Mouse (Mus musculus) hindbrain, embryonic 13.5 days (tissue): ENCODE data around the gene Ifna2. TPM values are rescaled to one million over a fixed set of nuclear protein-coding genes. Genes with fewer than 3 reads are reported as not detected.
A peak's percentile ranks its signal among the peaks of the same experiment; 100 is the strongest.

ENCODE experiments used
- ATAC-seq: fragments of 200-750 bp; cut with Nextera tagmentation; 2 replicates; pipeline ENCODE4 v1.8.0; 2017; ENCODE audit warnings: moderate TSS enrichment; ENCODE audit not compliant: low FRiP score
- H3K27ac ChIP-seq: fragments of 300-500 bp; sonication (generic); 2 replicates; pipeline ENCODE4 v1.5.1; 2015; ENCODE audit warnings: inconsistent platforms, mild to moderate bottlenecking, moderate library complexity
- H3K27me3 ChIP-seq: fragments of 300-500 bp; sonication (generic); 2 replicates; pipeline ENCODE4 v1.6.1; 2015; ENCODE audit warnings: mild to moderate bottlenecking, inconsistent platforms
- H3K36me3 ChIP-seq: fragments of 300-500 bp; sonication (generic); 2 replicates; pipeline ENCODE4 v1.6.1; 2015; ENCODE audit warnings: mild to moderate bottlenecking, inconsistent platforms
- H3K4me1 ChIP-seq: fragments of 300-500 bp; sonication (generic); replicated peaks from 2 replicates; pipeline ENCODE4 v1.6.1; 2015; ENCODE audit warnings: inconsistent platforms
- H3K4me2 ChIP-seq: fragments of 300-500 bp; sonication (generic); 2 replicates; pipeline ENCODE4 v1.6.1; 2015; ENCODE audit warnings: inconsistent platforms, mild to moderate bottlenecking, moderate library complexity
- H3K4me3 ChIP-seq: fragments of 300-500 bp; sonication (generic); 2 replicates; pipeline ENCODE4 v1.5.1; 2015; ENCODE audit warnings: mild to moderate bottlenecking, inconsistent platforms
- H3K9ac ChIP-seq: fragments of 300-500 bp; sonication (generic); 2 replicates; pipeline ENCODE4 v1.6.1; 2015; ENCODE audit warnings: mild to moderate bottlenecking, inconsistent platforms
- H3K9me3 ChIP-seq: fragments of 300-500 bp; sonication (generic); 2 replicates; pipeline ENCODE4 v1.6.1; 2016; ENCODE audit warnings: inconsistent platforms
- WGBS: fragments of 180-500 bp; shearing (Covaris S2); methylation state at CpG from one replicate; pipeline ENCODE4 v1.1.7; 2015; 5-methylcytosine and 5-hydroxymethylcytosine counted together
- polyA plus RNA-seq: library from polyadenylated mRNA; unstranded; fragments of >200 nt; fragmentation: Nextera tagmentation; extraction: Ambion mirVana; gene quantifications from 2 replicates; pipeline ENCODE4 v1.2.1, GENCODE M21; 2015

Ifna2 gene
- polyA plus RNA-seq, 1 experiment from 2014 or later: not detected

DNA sequence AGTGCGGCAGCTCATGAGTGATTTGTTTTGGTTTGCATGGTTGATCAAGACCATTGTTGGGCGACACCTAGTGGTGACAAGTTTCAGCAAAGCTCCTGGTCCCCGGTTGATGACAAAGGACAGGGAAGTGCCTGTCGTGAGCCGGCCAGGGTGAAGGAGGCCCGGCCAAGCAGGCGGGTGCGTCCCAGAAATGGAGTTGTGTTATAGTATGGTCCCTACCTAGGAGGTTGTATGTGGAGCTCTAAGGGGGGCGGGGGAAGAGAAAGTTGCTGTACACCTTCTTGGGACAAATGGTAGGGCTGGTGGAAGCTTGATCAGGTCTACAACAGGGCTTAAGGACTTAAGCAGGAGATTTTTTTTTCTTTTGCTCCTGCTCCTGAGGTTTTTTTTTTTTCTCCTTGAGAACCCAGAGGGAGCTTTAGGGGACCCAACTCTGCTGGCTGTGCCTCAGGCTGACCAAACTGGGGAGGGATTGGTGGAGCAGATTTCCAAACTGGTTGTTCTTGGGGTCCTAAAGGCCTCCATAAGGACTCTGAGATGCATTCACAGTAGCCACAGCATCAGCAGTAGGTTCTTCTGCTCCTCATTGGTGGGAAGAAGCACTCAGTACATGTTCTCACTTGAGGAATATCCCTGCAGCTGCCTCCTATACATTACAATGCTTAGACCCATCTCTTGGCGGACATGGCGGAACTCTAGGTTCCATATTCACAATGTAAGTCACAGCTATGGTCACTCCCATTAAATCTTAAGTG, 42.5 kb downstream of the Ifna2 start:
- ATAC-seq: peak; percentile 96
- no peak overlapping the region for H3K9ac ChIP-seq
- 19% methylated on average over 11 of the region's 11 CpGs for WGBS
- H3K9me3 ChIP-seq: no peaks in the 10 kb centered on the region
- H3K4me1 ChIP-seq: no peaks in the 10 kb centered on the region
- peak overlapping the region; percentile 44 for H3K4me2 ChIP-seq
- no peaks in the 10 kb centered on the region for H3K27me3 ChIP-seq
- H3K4me3 ChIP-seq: peak overlapping the region; percentile 28
- no peaks in the 10 kb centered on the region for H3K36me3 ChIP-seq
- H3K27ac ChIP-seq: 0 out of 2 replicates have a peak overlapping the region, but pooled peaks have one; percentile 40

DNA sequence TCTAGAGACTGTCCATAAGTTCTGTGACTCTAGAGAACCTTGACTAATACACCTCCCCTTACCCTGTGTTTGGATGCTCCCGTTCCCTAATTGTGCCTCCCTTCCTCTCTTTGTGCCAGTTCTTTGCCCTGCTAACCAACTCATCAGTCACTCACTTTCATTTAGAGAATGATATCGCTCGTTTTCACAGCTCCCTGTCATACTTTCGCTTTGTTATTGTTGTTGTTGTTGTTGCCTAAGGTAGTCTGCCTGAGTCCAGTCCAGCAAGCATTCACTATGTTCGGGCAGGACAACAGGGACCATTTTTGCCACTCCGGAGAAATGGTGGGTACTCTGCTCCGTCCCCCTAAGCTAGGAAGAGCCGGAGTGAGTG, 43.0 kb downstream of the Ifna2 start:
- WGBS: 66% methylated on average over 8 of the region's 8 CpGs
- Histone ChIP-seq H3K9ac (no peak overlapping the region), H3K36me3 (no peaks in the 10 kb centered on the region), H3K27me3 (no peaks in the 10 kb centered on the region), H3K4me1 (no peaks in the 10 kb centered on the region), H3K4me3 (peak overlapping the region; percentile 28), H3K9me3 (no peaks in the 10 kb centered on the region), H3K27ac (no peak overlapping the region), H3K4me2 (peak overlapping the region; percentile 44)
- ATAC-seq: no peak

DNA sequence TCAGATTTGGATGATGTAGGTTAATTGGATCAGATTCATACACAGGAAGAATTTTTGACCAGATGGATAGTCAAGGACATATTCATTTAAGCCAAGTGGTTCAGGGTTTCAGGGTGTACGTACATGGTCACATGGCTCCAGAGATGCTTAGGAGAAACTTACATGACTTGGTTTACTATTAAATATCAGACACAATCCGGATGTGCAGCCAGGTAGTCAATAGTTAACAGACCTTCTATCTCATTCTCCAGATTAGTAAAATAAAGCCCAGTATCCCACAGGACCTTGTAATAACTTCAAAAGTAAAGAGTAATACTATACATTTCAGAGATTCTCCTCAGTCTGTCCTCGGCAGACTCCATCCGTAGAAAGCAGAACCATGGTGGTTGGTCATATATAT, 49.4 kb downstream of the Ifna2 start, which contains the start of gene C87499:
TSS of gene C87499 (minus strand) at position 101 of the 400 bp plus-strand sequence.
- 96% methylated on average over 4 of the region's 4 CpGs for WGBS
- Histone ChIP-seq H3K9me3 (no peaks in the 10 kb centered on the region), H3K27me3 (no peaks in the 10 kb centered on the region), H3K4me2 (no peak within 1 kb of the TSS), H3K9ac (no peak within 1 kb of the TSS), H3K4me1 (no peaks in the 10 kb centered on the region), H3K4me3 (no peak within 1 kb of the TSS), H3K36me3 (no peaks in the 10 kb centered on the region), H3K27ac (no peak within 1 kb of the TSS)
- no peak for ATAC-seq

Other genes with a start within 250 kb of the Ifna2 start
- gene Hacd4, start 245.0 kb downstream of the Ifna2 start, polyA plus RNA-seq: 3.8 and 4.4 TPM in 2 replicates
- gene Ifnb1, start 161.1 kb downstream of the Ifna2 start, polyA plus RNA-seq: not detected in 2 replicates
- gene Ifna15, start 125.7 kb downstream of the Ifna2 start, polyA plus RNA-seq: not detected in 2 replicates
- not detected in 2 replicates for gene Ifna14, start 112.1 kb downstream of the Ifna2 start, polyA plus RNA-seq
- not detected in 2 replicates for gene Ifna9, start 91.5 kb downstream of the Ifna2 start, polyA plus RNA-seq
- gene Ifna12, start 80.5 kb downstream of the Ifna2 start, polyA plus RNA-seq: not detected in 2 replicates
- gene C87499, start 49.5 kb downstream of the Ifna2 start, polyA plus RNA-seq: not detected in 2 replicates
- not detected in 2 replicates for gene Ifna13, start 39.5 kb downstream of the Ifna2 start, polyA plus RNA-seq
- gene Ifna16, start 7.0 kb downstream of the Ifna2 start, polyA plus RNA-seq: not detected in 2 replicates
- gene Ifnab, start 7.4 kb upstream of the Ifna2 start, polyA plus RNA-seq: not detected in 2 replicates
- 1.6 and 2.6 TPM in 2 replicates for gene Gm26566, start 37.9 kb upstream of the Ifna2 start, polyA plus RNA-seq
- gene Klhl9, start 38.6 kb upstream of the Ifna2 start, polyA plus RNA-seq: 129 and 130 TPM in 2 replicates
- gene Gm13271, start 71.0 kb upstream of the Ifna2 start, polyA plus RNA-seq: not detected in 2 replicates
- gene Gm13283, start 76.2 kb upstream of the Ifna2 start, polyA plus RNA-seq: 0.22 TPM in 1 of 2 replicates, not detected in the other
- 0.22 TPM in 1 of 2 replicates, not detected in the other for gene Gm13290, start 89.9 kb upstream of the Ifna2 start, polyA plus RNA-seq
- not detected in 2 replicates for gene Gm13289, start 93.0 kb upstream of the Ifna2 start, polyA plus RNA-seq
- not detected in 2 replicates for gene Gm13272, start 95.9 kb upstream of the Ifna2 start, polyA plus RNA-seq
- not detected in 2 replicates for gene Ifnz, start 98.2 kb upstream of the Ifna2 start, polyA plus RNA-seq
- not detected in 2 replicates for gene Gm13276, start 101.8 kb upstream of the Ifna2 start, polyA plus RNA-seq
- gene Gm13277, start 104.7 kb upstream of the Ifna2 start, polyA plus RNA-seq: not detected in 2 replicates
- not detected in 2 replicates for gene Gm13278, start 107.6 kb upstream of the Ifna2 start, polyA plus RNA-seq
- gene Gm13275, start 110.6 kb upstream of the Ifna2 start, polyA plus RNA-seq: not detected in 2 replicates
- not detected in 2 replicates for gene Gm13279, start 113.5 kb upstream of the Ifna2 start, polyA plus RNA-seq
- gene Gm13285, start 115.8 kb upstream of the Ifna2 start, polyA plus RNA-seq: not detected in 2 replicates
- not detected in 2 replicates for gene Gm13287, start 119.3 kb upstream of the Ifna2 start, polyA plus RNA-seq
- not detected in 2 replicates for gene Gm13288, start 121.6 kb upstream of the Ifna2 start, polyA plus RNA-seq
- not detected in 2 replicates for gene Ifna7, start 132.3 kb upstream of the Ifna2 start, polyA plus RNA-seq
- gene Ifna11, start 136.0 kb upstream of the Ifna2 start, polyA plus RNA-seq: not detected in 2 replicates
- gene Ifna6, start 143.5 kb upstream of the Ifna2 start, polyA plus RNA-seq: not detected in 2 replicates
- gene Ifna5, start 151.6 kb upstream of the Ifna2 start, polyA plus RNA-seq: not detected in 2 replicates
- not detected in 2 replicates for gene Ifna4, start 157.9 kb upstream of the Ifna2 start, polyA plus RNA-seq
- not detected in 2 replicates for gene Ifna1, start 166.2 kb upstream of the Ifna2 start, polyA plus RNA-seq
- not detected in 2 replicates for gene Ifne, start 196.3 kb upstream of the Ifna2 start, polyA plus RNA-seq